Mouse (Mus musculus) midbrain, embryonic 14.5 days (tissue): Measurements from ENCODE around the gene AI593442. TPM values are rescaled to one million over a fixed set of nuclear protein-coding genes. Genes with fewer than 3 reads are reported as not detected.

Experiments
- ATAC-seq: fragments of 200-750 bp; cut with Nextera tagmentation; 2 replicates; pipeline ENCODE4 v1.8.0; 2017; ENCODE audit warnings: moderate number of reproducible peaks, moderate library complexity; ENCODE audit not compliant: low FRiP score, low TSS enrichment
- DNase-seq: peaks from one replicate; pipeline ENCODE4 v3.0.0-alpha.2; 2015
- H3K27ac ChIP-seq: fragments of 300-500 bp; sonication (generic); replicated peaks from 2 replicates; pipeline ENCODE4 v1.5.1; 2014; ENCODE audit warnings: mild to moderate bottlenecking, low read depth, low read length, moderate library complexity
- H3K27me3 ChIP-seq: fragments of 300-500 bp; sonication (generic); 2 replicates; pipeline ENCODE4 v1.6.1; 2014; ENCODE audit warnings: low read length, control low read depth, mixed read lengths; ENCODE audit not compliant: control insufficient read depth, insufficient read depth
- H3K36me3 ChIP-seq: fragments of 300-500 bp; sonication (generic); 2 replicates; pipeline ENCODE4 v1.6.1; 2014; ENCODE audit warnings: low read length, control low read depth; ENCODE audit not compliant: control insufficient read depth, insufficient read depth
- H3K4me1 ChIP-seq: fragments of 300-500 bp; sonication (generic); 2 replicates; pipeline ENCODE4 v1.6.1; 2014; ENCODE audit warnings: mild to moderate bottlenecking, antibody characterized with exemption, low read length, control low read depth; ENCODE audit not compliant: control insufficient read depth, insufficient read depth
- H3K4me2 ChIP-seq: fragments of 300-500 bp; sonication (generic); 2 replicates; pipeline ENCODE4 v1.6.1; 2014; ENCODE audit warnings: mild to moderate bottlenecking, low read length, moderate library complexity
- H3K4me3 ChIP-seq: fragments of 300-500 bp; sonication (generic); replicated peaks from 2 replicates; pipeline ENCODE4 v1.5.1; 2014; ENCODE audit warnings: low read depth, low read length
- H3K9ac ChIP-seq: fragments of 300-500 bp; sonication (generic); replicated peaks from 2 replicates; pipeline ENCODE4 v1.6.1; 2014; ENCODE audit warnings: mild to moderate bottlenecking, low read length, moderate library complexity
- H3K9me3 ChIP-seq: fragments of 300-500 bp; sonication (generic); 2 replicates; pipeline ENCODE4 v1.6.1; 2016; ENCODE audit warnings: low read length, control low read depth, mixed read lengths; ENCODE audit not compliant: control insufficient read depth
- WGBS: fragments of 180-500 bp; shearing (Covaris S2); extraction: QIAGEN DNeasy Blood & Tissue Kit; methylation state at CpG from one replicate; pipeline ENCODE4 v1.1.7; 2014; 5-methylcytosine and 5-hydroxymethylcytosine counted together
- polyA plus RNA-seq: library from polyadenylated mRNA; unstranded; fragments of >200 nt; fragmentation: Nextera tagmentation; extraction: Ambion mirVana; gene quantifications from 2 replicates; pipeline ENCODE4 v1.2.1, GENCODE M21; 2014

AI593442 gene
- polyA plus RNA-seq, 1 experiment from 2014 or later, result 56.1 TPM

DNA sequence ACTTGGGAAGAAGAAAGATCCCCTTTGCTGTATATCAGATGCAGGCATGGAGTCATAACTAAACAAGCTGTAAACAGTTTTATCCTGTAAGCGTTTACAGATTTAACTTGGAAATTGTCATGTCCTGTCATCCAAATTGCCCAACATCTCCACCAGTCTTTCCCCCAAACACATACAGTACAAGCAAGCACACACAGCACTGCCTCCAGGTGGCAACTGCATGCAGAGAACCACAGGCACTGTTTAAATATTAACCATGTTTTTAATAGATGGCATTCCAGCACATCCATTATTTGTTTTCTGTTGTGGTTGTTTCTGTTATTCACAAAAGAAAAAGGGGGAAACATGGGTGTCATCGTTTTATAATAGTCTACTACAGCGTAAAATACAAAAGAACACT is 3.6 kb downstream of the AI593442 start:
- Histone ChIP-seq H3K4me3 (no peak overlapping the region), H3K36me3 (no peaks in the 10 kb centered on the region), H3K27ac (no peak overlapping the region), H3K4me2 (peak overlapping the region; percentile 5; the same call in 1 of the 2 replicates), H3K9ac (no peak overlapping the region), H3K9me3 (no peaks in the 10 kb centered on the region), H3K4me1 (peaks cover 14% of the 10 kb centered on the region), H3K27me3 (peaks cover 9% of the 10 kb centered on the region; the same call in 1 of the 2 replicates)
- no peak for ATAC-seq
- peak; percentile 42 for DNase-seq
- WGBS, result 70% methylated on average over 3 of the region's 3 CpGs

DNA sequence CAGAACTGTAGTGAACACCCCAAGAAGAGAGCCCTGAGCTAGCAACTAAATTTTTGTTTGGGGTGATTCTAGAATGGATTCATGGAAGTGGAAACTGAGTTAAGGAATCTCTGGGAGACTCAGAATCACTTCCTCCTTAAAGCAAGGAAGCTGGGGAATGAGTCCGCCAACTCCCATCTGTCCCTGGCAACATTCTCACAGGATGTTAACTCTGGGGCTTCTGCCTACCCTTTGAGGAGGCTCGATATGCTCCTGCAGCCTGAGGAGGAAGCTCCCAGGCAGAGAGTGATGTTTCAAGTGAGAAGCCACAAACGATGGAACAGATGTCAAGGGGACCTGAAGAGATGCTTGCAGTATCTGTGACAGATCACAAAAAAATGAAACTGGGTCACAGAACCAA is 18.2 kb downstream of the AI593442 start:
- Histone ChIP-seq H3K9ac (no peak overlapping the region), H3K36me3 (no peaks in the 10 kb centered on the region), H3K4me1 (no peaks in the 10 kb centered on the region), H3K27ac (no peak overlapping the region), H3K9me3 (no peaks in the 10 kb centered on the region), H3K4me2 (no peak overlapping the region), H3K4me3 (no peak overlapping the region), H3K27me3 (no peaks in the 10 kb centered on the region)
- WGBS, result 86% methylated on average over 3 of the region's 3 CpGs
- no peak for ATAC-seq
- DNase-seq, result no peak

DNA sequence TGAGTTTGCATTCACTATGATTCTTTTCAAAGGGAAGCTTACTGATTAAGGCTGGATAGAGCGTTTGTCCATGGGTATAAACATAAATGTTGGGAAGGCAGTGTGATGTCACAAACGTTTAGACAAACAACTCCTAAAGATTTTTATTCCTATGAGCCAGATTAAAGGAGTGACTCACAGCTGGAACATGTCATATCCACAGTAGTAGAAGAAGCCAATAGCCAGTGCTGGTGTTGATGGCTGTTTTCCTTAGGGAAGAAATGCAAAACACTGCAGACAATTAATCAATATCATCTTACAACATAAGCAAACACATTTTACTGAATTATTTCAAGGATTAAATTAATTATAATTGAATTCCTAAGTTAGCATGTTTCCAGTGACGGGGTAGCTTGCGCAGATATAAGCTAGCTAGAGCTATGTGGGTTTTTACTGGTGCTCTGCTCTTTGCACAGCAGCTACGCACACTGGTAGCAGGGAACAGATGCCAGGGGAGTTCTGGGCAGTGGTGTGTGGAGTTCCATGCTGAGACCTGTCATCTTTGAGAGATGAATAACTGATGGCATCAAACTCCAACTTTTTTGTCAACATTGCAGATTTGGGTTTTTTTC is 29.1 kb downstream of the AI593442 start:
- WGBS, result 78% methylated on average over 5 of the region's 5 CpGs
- Histone ChIP-seq H3K27ac (no peak overlapping the region), H3K4me1 (no peaks in the 10 kb centered on the region), H3K9me3 (no peaks in the 10 kb centered on the region), H3K27me3 (no peaks in the 10 kb centered on the region), H3K4me3 (no peak overlapping the region), H3K4me2 (no peak overlapping the region), H3K36me3 (no peaks in the 10 kb centered on the region), H3K9ac (no peak overlapping the region)
- ATAC-seq (no peak), DNase-seq (no peak)

DNA sequence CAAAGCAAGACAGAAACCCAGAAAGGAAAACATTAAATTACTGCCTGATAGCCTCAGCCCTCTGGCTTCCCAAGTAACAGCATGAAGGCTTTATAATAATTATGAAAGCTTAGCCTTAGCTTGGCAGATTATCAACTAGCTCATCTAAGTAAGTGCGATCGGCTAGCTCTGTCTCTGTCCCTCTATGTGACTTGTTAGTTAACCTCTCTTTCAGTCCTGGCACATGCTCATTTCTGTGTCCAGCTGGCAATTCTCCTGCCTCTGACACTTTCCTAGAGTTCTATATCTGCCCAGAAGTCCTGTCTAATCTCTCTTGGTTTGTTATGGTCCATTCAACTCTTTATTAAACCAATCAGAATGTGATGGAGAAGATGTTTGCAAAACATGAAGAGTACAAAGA is 34.3 kb downstream of the AI593442 start:
- H3K4me2 ChIP-seq, result no peak overlapping the region
- H3K36me3 ChIP-seq, result no peaks in the 10 kb centered on the region
- ATAC-seq, result no peak
- DNase-seq, result no peak
- H3K27ac ChIP-seq, result no peak overlapping the region
- no peak overlapping the region for H3K4me3 ChIP-seq
- WGBS, result 90% methylated on average over 2 of the region's 2 CpGs
- no peaks in the 10 kb centered on the region for H3K9me3 ChIP-seq
- H3K27me3 ChIP-seq, result no peaks in the 10 kb centered on the region
- H3K4me1 ChIP-seq, result no peaks in the 10 kb centered on the region
- H3K9ac ChIP-seq, result no peak overlapping the region

DNA sequence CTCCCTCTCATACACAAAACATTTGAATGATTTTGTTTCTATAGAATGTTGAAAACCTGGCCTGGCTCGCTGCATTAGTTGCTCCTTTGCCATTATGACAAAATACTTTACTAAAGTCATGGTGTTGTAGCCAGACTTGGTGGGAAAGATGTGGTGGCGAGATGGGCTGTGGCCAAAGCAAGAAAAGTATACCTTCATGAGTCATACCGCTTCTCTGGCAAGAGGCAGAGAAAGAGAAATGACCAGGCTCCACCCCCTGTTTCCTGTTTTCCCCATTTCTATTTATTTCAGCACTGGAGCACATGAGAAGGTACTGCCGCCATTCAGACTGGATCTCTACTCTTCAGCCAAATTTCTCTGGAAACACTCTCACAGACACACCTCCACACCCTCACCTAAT is 35.0 kb downstream of the AI593442 start:
- no peaks in the 10 kb centered on the region for H3K9me3 ChIP-seq
- H3K4me1 ChIP-seq, result no peaks in the 10 kb centered on the region
- H3K36me3 ChIP-seq, result no peaks in the 10 kb centered on the region
- no peak for DNase-seq
- H3K4me2 ChIP-seq, result no peak overlapping the region
- WGBS, result 83% methylated on average over 4 of the region's 4 CpGs
- no peak overlapping the region for H3K4me3 ChIP-seq
- H3K9ac ChIP-seq, result no peak overlapping the region
- no peaks in the 10 kb centered on the region for H3K27me3 ChIP-seq
- no peak for ATAC-seq
- no peak overlapping the region for H3K27ac ChIP-seq

DNA sequence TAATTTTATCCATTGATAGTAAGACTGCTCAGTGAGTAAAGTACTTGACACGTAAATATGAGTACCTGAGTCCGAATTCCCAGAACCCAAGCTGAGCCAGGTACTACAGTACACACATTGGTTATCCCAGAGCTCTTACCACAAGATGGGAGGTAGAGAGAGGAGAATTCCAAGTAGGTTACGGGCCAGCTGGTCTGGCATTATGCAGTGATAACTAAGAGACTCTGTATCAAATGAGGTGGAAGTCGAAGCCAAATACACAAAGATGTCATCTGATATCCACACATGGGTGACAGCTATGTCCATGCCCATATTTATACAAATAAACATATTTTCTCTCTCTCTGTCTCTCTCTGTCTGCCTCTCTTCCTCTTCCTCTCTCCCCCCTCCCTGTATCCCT is 35.4 kb downstream of the AI593442 start:
- no peak overlapping the region for H3K27ac ChIP-seq
- 91% methylated on average over 4 of the region's 4 CpGs for WGBS
- no peaks in the 10 kb centered on the region for H3K27me3 ChIP-seq
- no peak overlapping the region for H3K4me2 ChIP-seq
- no peaks in the 10 kb centered on the region for H3K9me3 ChIP-seq
- H3K4me1 ChIP-seq, result no peaks in the 10 kb centered on the region
- ATAC-seq (no peak), DNase-seq (no peak)
- H3K9ac ChIP-seq, result no peak overlapping the region
- H3K36me3 ChIP-seq, result no peaks in the 10 kb centered on the region
- H3K4me3 ChIP-seq, result no peak overlapping the region

DNA sequence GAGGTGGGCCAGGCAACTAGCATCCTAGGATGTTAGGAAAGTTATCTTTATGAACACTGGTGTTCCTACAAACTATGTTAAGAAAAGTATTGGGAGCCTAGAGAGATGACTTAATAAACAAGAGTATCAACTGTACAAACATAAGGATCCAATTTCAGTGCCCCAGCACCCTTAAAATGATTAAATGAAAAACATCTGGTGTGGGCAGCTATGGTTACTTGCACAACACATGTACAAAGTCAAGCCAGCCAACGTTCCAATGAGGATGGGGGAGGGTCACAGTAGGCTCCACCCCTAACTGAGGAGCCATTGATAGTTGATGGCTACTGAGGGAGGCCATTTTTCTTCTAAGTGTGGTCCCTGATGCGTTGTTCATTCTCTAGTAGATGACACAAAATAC is 43.6 kb downstream of the AI593442 start:
- H3K27me3 ChIP-seq, result no peaks in the 10 kb centered on the region
- DNase-seq (no peak), ATAC-seq (no peak)
- H3K27ac ChIP-seq, result no peak overlapping the region
- WGBS, result 78% methylated on average over 2 of the region's 2 CpGs
- H3K9me3 ChIP-seq, result no peaks in the 10 kb centered on the region
- no peaks in the 10 kb centered on the region for H3K36me3 ChIP-seq
- no peaks in the 10 kb centered on the region for H3K4me1 ChIP-seq
- H3K4me2 ChIP-seq, result no peak overlapping the region
- no peak overlapping the region for H3K9ac ChIP-seq
- H3K4me3 ChIP-seq, result no peak overlapping the region

DNA sequence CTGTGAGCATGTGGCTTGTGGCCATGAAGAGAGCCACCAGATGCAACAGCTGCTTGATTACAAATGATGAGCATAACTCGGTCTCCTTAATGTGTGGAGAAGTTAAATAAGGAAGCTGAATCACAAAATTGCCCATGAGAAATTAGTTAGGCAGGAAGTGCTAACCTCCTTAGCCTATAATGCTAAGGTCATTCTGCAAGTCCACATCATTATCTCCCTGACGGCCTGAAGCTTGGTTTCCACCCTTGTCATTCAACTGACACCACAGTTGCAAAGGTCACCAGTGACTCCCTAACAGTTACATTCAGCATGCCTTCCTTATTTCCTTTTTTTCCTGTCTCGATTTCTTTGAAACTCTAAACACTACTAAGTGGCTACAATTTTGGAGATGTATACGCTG is 55.7 kb downstream of the AI593442 start:
- H3K9ac ChIP-seq, result no peak overlapping the region
- ATAC-seq, result no peak
- no peaks in the 10 kb centered on the region for H3K9me3 ChIP-seq
- H3K27ac ChIP-seq, result no peak overlapping the region
- H3K4me3 ChIP-seq, result no peak overlapping the region
- 81% methylated on average over 4 of the region's 4 CpGs for WGBS
- H3K27me3 ChIP-seq, result no peaks in the 10 kb centered on the region
- no peak for DNase-seq
- H3K36me3 ChIP-seq, result no peaks in the 10 kb centered on the region
- H3K4me1 ChIP-seq, result no peaks in the 10 kb centered on the region
- no peak overlapping the region for H3K4me2 ChIP-seq
